Mouse (Mus musculus) lung, embryonic 15.5 days (tissue): Measurements from ENCODE around the gene Nucks1. TPM values are rescaled to one million over a fixed set of nuclear protein-coding genes. Genes with fewer than 3 reads are reported as not detected.
A peak's percentile ranks its signal among the peaks of the same experiment; 100 is the strongest.

ENCODE experiments used
- ATAC-seq: fragments of 200-750 bp; cut with Nextera tagmentation; 2 replicates; pipeline ENCODE4 v1.8.0; 2017; ENCODE audit warnings: moderate number of reproducible peaks, borderline replicate concordance; ENCODE audit not compliant: low FRiP score, low TSS enrichment; ENCODE audit errors: extremely low read depth
- H3K27ac ChIP-seq: fragments of 300-500 bp; sonication (generic); 2 replicates; pipeline ENCODE4 v1.5.1; 2015; ENCODE audit warnings: moderate library complexity, mild to moderate bottlenecking, inconsistent platforms
- H3K27me3 ChIP-seq: fragments of 300-500 bp; sonication (generic); 2 replicates; pipeline ENCODE4 v1.6.1; 2015; ENCODE audit warnings: inconsistent platforms
- H3K36me3 ChIP-seq: fragments of 300-500 bp; sonication (generic); 2 replicates; pipeline ENCODE4 v1.6.1; 2015; ENCODE audit warnings: inconsistent platforms
- H3K4me1 ChIP-seq: fragments of 300-500 bp; sonication (generic); 2 replicates; pipeline ENCODE4 v1.6.1; 2015; ENCODE audit warnings: inconsistent platforms
- H3K4me2 ChIP-seq: fragments of 300-500 bp; sonication (generic); 2 replicates; pipeline ENCODE4 v1.6.1; 2015; ENCODE audit warnings: inconsistent platforms, mild to moderate bottlenecking, moderate library complexity
- H3K4me3 ChIP-seq: fragments of 300-500 bp; sonication (generic); 2 replicates; pipeline ENCODE4 v1.5.1; 2015; ENCODE audit warnings: mild to moderate bottlenecking, inconsistent platforms
- H3K9ac ChIP-seq: fragments of 300-500 bp; sonication (generic); 2 replicates; pipeline ENCODE4 v1.6.1; 2015; ENCODE audit warnings: inconsistent platforms
- H3K9me3 ChIP-seq: fragments of 300-500 bp; sonication (generic); 2 replicates; pipeline ENCODE4 v1.6.1; 2016; ENCODE audit warnings: inconsistent platforms
- WGBS: fragments of 180-500 bp; shearing (Covaris S2); methylation state at CpG from one replicate; pipeline ENCODE4 v1.1.7; 2015; 5-methylcytosine and 5-hydroxymethylcytosine counted together
- polyA plus RNA-seq: library from polyadenylated mRNA; unstranded; fragments of >200 nt; fragmentation: Nextera tagmentation; extraction: Ambion mirVana; gene quantifications from 2 replicates; pipeline ENCODE4 v1.2.1, GENCODE M21; 2015

Gene Nucks1
- polyA plus RNA-seq, 1 experiment from 2014 or later: 80.3 TPM

GRCm38 (mm10) chr1:131955131-131955757, 44.9 kb downstream of the Nucks1 start:
- ATAC-seq: no peak
- no peaks in the 10 kb centered on the region for H3K36me3 ChIP-seq
- H3K9ac ChIP-seq: no peak overlapping the region
- H3K9me3 ChIP-seq: no peaks in the 10 kb centered on the region
- H3K4me2 ChIP-seq: no peak overlapping the region
- no peak overlapping the region for H3K4me3 ChIP-seq
- H3K27me3 ChIP-seq: peaks cover 7% of the 10 kb centered on the region; the same call in 1 of the 2 replicates
- H3K4me1 ChIP-seq: no peaks in the 10 kb centered on the region
- WGBS: 6% methylated on average over 3 of the region's 3 CpGs
- no peak overlapping the region for H3K27ac ChIP-seq

- H3K9ac ChIP-seq: no peak overlapping the region
- no peak for ATAC-seq
- H3K27me3 ChIP-seq: peaks cover 29% of the 10 kb centered on the region
- no peak overlapping the region for H3K4me2 ChIP-seq
- H3K4me1 ChIP-seq: peaks cover 3% of the 10 kb centered on the region
- H3K4me3 ChIP-seq: no peak overlapping the region
- no peak overlapping the region for H3K27ac ChIP-seq
- no peaks in the 10 kb centered on the region for H3K9me3 ChIP-seq
- H3K36me3 ChIP-seq: no peaks in the 10 kb centered on the region
- WGBS: 58% methylated on average over 5 of the region's 5 CpGs
These were observed 47.1 kb downstream of the Nucks1 start for GRCm38 (mm10) chr1:131957416-131957815.

- peaks cover 62% of the 10 kb centered on the region for H3K27me3 ChIP-seq
- ATAC-seq: no peak
These were observed 50.7 kb downstream of the Nucks1 start for GRCm38 (mm10) chr1:131961004-131961403.

GRCm38 (mm10) chr1:131962606-131963084, 52.3 kb downstream of the Nucks1 start, which contains the start of gene Slc45a3:
TSS of gene Slc45a3 (plus strand) at chr1:131962967.
- Histone ChIP-seq H3K4me1 (peaks cover 14% of the 10 kb centered on the region), H3K4me3 (peak within 1 kb of the TSS; percentile 81), H3K4me2 (peak within 1 kb of the TSS; percentile 100), H3K9ac (peak within 1 kb of the TSS; percentile 52), H3K27ac (no peak within 1 kb of the TSS), H3K36me3 (no peaks in the 10 kb centered on the region), H3K9me3 (no peaks in the 10 kb centered on the region), H3K27me3 (peaks cover 63% of the 10 kb centered on the region)
- WGBS: 1% methylated on average over 32 of the region's 35 CpGs
- ATAC-seq: peak; percentile 69

More at GRCm38 (mm10) chr1:131961004-131961403, 50.7 kb downstream of the Nucks1 start:
- Histone ChIP-seq H3K9me3 (no peaks in the 10 kb centered on the region), H3K9ac (no peak overlapping the region), H3K4me1 (peaks cover 14% of the 10 kb centered on the region), H3K4me3 (no peak overlapping the region), H3K27ac (no peak overlapping the region), H3K36me3 (no peaks in the 10 kb centered on the region), H3K4me2 (no peak overlapping the region)
- WGBS: 63% methylated on average over 2 of the region's 2 CpGs

GRCm38 (mm10) chr1:131963085-131963951, 53.0 kb downstream of the Nucks1 start:
- ATAC-seq: peak; percentile 63
- Histone ChIP-seq H3K27me3 (peaks cover 63% of the 10 kb centered on the region), H3K4me3 (peak overlapping the region; percentile 81), H3K36me3 (no peaks in the 10 kb centered on the region), H3K9me3 (no peaks in the 10 kb centered on the region), H3K27ac (no peak overlapping the region), H3K4me2 (peak overlapping the region; percentile 100), H3K9ac (peak overlapping the region; percentile 52), H3K4me1 (peaks cover 14% of the 10 kb centered on the region)
- WGBS: 1% methylated on average over 69 of the region's 76 CpGs

- peaks cover 14% of the 10 kb centered on the region for H3K4me1 ChIP-seq
- ATAC-seq: no peak
- no peak overlapping the region for H3K27ac ChIP-seq
- no peaks in the 10 kb centered on the region for H3K36me3 ChIP-seq
- peak overlapping the region; percentile 100; the same call in 1 of the 2 replicates for H3K4me2 ChIP-seq
- peak overlapping the region; percentile 81; the same call in 1 of the 2 replicates for H3K4me3 ChIP-seq
- no peak overlapping the region for H3K9ac ChIP-seq
- H3K27me3 ChIP-seq: peaks cover 63% of the 10 kb centered on the region
- no peaks in the 10 kb centered on the region for H3K9me3 ChIP-seq
- WGBS: 36% methylated on average over 5 of the region's 5 CpGs
These were observed 53.8 kb downstream of the Nucks1 start for GRCm38 (mm10) chr1:131964100-131964499.

- H3K4me3 ChIP-seq: no peak overlapping the region
- H3K9ac ChIP-seq: no peak overlapping the region
- H3K4me2 ChIP-seq: no peak overlapping the region
- H3K36me3 ChIP-seq: no peaks in the 10 kb centered on the region
- no peak overlapping the region for H3K27ac ChIP-seq
- no peak for ATAC-seq
- no peaks in the 10 kb centered on the region for H3K9me3 ChIP-seq
- WGBS: 84% methylated on average over 7 of the region's 7 CpGs
- peaks cover 14% of the 10 kb centered on the region for H3K4me1 ChIP-seq
- peaks cover 63% of the 10 kb centered on the region for H3K27me3 ChIP-seq
These were observed 54.2 kb downstream of the Nucks1 start for GRCm38 (mm10) chr1:131964580-131964979.

- no peak overlapping the region for H3K27ac ChIP-seq
- no peak overlapping the region for H3K4me3 ChIP-seq
- H3K36me3 ChIP-seq: no peaks in the 10 kb centered on the region
- no peaks in the 10 kb centered on the region for H3K9me3 ChIP-seq
- peaks cover 53% of the 10 kb centered on the region for H3K27me3 ChIP-seq
- whole genome bisulfite sequencing: 53% methylated on average over 5 of the region's 5 CpGs
- H3K4me1 ChIP-seq: peaks cover 21% of the 10 kb centered on the region
- no peak for ATAC-seq
- no peak overlapping the region for H3K4me2 ChIP-seq
- H3K9ac ChIP-seq: no peak overlapping the region
These were observed 55.5 kb downstream of the Nucks1 start for GRCm38 (mm10) chr1:131965818-131966217.

- ATAC-seq: no peak
- Histone ChIP-seq H3K4me2 (no peak overlapping the region), H3K9ac (no peak overlapping the region), H3K27me3 (peaks cover 38% of the 10 kb centered on the region), H3K27ac (no peak overlapping the region), H3K4me1 (peaks cover 33% of the 10 kb centered on the region), H3K36me3 (no peaks in the 10 kb centered on the region), H3K4me3 (no peak overlapping the region), H3K9me3 (no peaks in the 10 kb centered on the region)
- 49% methylated on average over 7 of the region's 7 CpGs for WGBS
These were observed 57.0 kb downstream of the Nucks1 start for GRCm38 (mm10) chr1:131967336-131967735.

GRCm38 (mm10) chr1:131968556-131968955, 58.2 kb downstream of the Nucks1 start:
- Histone ChIP-seq H3K9me3 (no peaks in the 10 kb centered on the region), H3K4me3 (no peak overlapping the region), H3K4me2 (no peak overlapping the region), H3K4me1 (peaks cover 29% of the 10 kb centered on the region), H3K27ac (no peak overlapping the region), H3K27me3 (peaks cover 26% of the 10 kb centered on the region), H3K36me3 (no peaks in the 10 kb centered on the region), H3K9ac (no peak overlapping the region)
- no peak for ATAC-seq
- WGBS: 40% methylated on average over 3 of the region's 3 CpGs

GRCm38 (mm10) chr1:131968983-131969382, 58.6 kb downstream of the Nucks1 start:
- no peak overlapping the region for H3K4me2 ChIP-seq
- H3K9ac ChIP-seq: no peak overlapping the region
- H3K9me3 ChIP-seq: no peaks in the 10 kb centered on the region
- H3K36me3 ChIP-seq: no peaks in the 10 kb centered on the region
- WGBS: 62% methylated on average over 6 of the region's 6 CpGs
- peaks cover 22% of the 10 kb centered on the region for H3K27me3 ChIP-seq
- no peak overlapping the region for H3K27ac ChIP-seq
- ATAC-seq: no peak
- no peak overlapping the region for H3K4me3 ChIP-seq
- peaks cover 25% of the 10 kb centered on the region for H3K4me1 ChIP-seq

GRCm38 (mm10) chr1:131969825-131970224, 59.5 kb downstream of the Nucks1 start:
- Histone ChIP-seq H3K36me3 (no peaks in the 10 kb centered on the region), H3K4me2 (no peak overlapping the region), H3K4me3 (no peak overlapping the region), H3K27ac (no peak overlapping the region), H3K9ac (no peak overlapping the region), H3K4me1 (peaks cover 24% of the 10 kb centered on the region), H3K9me3 (no peaks in the 10 kb centered on the region), H3K27me3 (peaks cover 14% of the 10 kb centered on the region)
- ATAC-seq: no peak
- 36% methylated on average over 4 of the region's 4 CpGs for WGBS
